Mouse (Mus musculus): ENCODE data around the gene Gm13420. TPM values are rescaled to one million over a fixed set of nuclear protein-coding genes. Genes with fewer than 3 reads are reported as not detected.

Gm13420 gene
- not detected for polyA plus RNA-seq (2017; shearing (Covaris generic))

DNA sequence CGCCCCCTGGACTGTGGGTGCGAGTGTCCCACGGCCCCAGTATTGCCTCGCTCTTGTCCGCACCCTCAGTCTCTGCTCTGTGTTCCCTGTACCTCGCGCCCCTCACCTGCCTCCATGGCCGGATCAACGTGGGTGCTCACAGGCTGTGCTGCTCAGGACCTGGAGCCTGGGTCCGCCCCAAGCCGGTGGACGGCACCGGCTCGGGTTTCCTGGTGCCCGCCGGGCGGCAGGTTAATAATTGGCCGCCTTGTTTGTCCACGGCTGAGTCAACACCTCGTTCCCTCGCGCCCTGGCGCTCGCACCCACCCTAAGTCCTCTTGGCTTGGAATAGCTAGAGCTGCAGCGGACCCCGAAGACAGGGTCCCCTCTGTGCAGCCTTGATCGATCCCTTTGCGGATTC, at the start of gene Gm13420:
TSS of gene Gm13420 (minus strand) at position 189 of the 400 bp plus-strand sequence.

DNA sequence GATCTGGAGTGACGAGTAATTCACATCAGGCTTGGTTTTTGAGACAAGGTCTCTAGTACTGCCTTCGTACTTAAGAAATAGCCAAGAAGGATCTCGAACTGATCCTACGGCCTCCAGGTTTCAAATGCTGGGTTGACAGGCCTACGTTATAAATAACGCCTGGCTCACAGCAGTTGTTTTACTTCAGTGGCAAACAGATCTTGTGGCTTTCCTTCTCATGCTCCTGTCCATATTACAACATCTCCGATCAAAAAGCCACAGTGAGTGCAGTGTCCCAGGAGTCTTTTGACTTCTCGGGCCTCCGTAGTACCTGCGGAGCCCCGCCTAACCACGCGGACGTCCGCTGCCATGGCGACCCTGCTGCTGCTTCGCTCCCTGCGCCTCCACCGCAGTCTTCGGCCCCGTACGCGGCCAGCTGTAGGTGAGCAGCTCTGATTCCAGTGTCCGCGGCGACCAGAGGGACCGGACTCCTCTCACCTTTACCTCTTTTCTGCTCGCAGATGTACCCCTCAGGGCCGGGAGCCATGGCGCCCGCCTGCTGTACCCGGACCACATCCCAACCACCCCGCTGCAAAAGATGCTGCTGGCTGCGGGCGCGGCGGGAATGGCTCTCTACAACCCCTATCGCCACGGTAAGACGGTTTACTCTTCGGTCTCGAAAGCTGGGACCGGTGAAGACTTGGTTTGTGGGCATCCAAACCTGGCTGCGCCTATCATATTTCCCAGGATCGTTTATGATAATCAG, 36.6 kb upstream of the Gm13420 start, which contains the start of gene Trub2:
TSS of gene Trub2 (minus strand) at position 566 of the 745 bp plus-strand sequence.

DNA sequence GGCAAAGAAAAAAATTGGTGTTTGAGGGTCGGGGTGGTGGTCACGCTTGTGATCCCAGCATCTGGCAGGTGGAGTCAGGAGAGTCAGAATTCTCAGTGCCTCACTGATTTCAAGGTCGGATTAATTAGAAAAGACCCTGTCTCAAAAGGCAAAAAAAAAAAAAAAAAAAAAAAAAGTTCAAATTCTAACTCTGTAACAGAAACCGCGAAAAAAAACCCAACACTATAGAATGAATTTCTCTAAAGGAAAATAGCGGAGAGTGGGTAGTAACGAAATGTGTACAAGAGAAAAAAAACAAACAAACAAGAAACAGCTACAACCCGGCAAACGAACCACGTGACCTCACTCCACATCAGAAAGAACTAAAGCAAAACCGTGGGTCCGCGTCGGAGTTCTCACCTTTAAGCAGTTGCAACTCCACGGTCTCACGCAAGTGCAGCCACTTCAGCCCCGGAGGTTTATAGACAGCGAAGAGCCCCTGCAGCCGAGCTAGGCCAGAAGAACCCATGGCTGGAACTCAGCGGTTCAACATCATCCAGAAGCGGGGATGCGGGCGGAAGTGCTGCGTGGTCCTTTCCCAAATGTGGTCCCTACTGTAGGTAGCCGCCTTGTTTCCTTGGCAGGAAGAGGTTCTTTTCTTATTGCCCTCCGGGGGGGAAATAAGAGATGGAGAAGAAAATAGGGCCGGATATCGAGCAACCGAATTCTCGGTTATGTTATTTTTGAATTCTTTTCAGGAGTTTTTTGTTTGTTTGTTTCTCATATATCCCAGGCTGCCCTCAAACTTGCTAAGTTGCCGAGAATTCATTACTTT, 35.8 kb upstream of the Gm13420 start, which contains the start of gene Coq4:
TSS of gene Coq4 (plus strand) at position 390 of the 814 bp plus-strand sequence.

Other genes with a start within 250 kb of the Gm13420 start
- gene Rapgef1, start 132.0 kb downstream of the Gm13420 start, polyA plus RNA-seq (2017; shearing (Covaris generic)) = 44.2 TPM
- gene Gm13547, start 7.6 kb upstream of the Gm13420 start, polyA plus RNA-seq (2017; shearing (Covaris generic)) = 0.97 TPM
- 8.9 TPM for gene Coq4, start 35.8 kb upstream of the Gm13420 start, polyA plus RNA-seq (2017; shearing (Covaris generic))
- 35.4 TPM for gene Trub2, start 36.8 kb upstream of the Gm13420 start, polyA plus RNA-seq (2017; shearing (Covaris generic))
- 10.8 TPM for gene Slc27a4, start 50.9 kb upstream of the Gm13420 start, polyA plus RNA-seq (2017; shearing (Covaris generic))
- 25.7 TPM for gene Urm1, start 68.4 kb upstream of the Gm13420 start, polyA plus RNA-seq (2017; shearing (Covaris generic))
- gene Cercam, start 117.5 kb upstream of the Gm13420 start, polyA plus RNA-seq (2017; shearing (Covaris generic)) = 0.98 TPM
- gene Odf2, start 137.5 kb upstream of the Gm13420 start, polyA plus RNA-seq (2017; shearing (Covaris generic)) = 75.3 TPM
- gene Gle1, start 183.7 kb upstream of the Gm13420 start, polyA plus RNA-seq (2017; shearing (Covaris generic)) = 68.0 TPM
- 107 TPM for gene Sptan1, start 213.9 kb upstream of the Gm13420 start, polyA plus RNA-seq (2017; shearing (Covaris generic))